Comparison of ENCODE assay signal across 8 mouse cellular contexts in the genomic region with DNA sequence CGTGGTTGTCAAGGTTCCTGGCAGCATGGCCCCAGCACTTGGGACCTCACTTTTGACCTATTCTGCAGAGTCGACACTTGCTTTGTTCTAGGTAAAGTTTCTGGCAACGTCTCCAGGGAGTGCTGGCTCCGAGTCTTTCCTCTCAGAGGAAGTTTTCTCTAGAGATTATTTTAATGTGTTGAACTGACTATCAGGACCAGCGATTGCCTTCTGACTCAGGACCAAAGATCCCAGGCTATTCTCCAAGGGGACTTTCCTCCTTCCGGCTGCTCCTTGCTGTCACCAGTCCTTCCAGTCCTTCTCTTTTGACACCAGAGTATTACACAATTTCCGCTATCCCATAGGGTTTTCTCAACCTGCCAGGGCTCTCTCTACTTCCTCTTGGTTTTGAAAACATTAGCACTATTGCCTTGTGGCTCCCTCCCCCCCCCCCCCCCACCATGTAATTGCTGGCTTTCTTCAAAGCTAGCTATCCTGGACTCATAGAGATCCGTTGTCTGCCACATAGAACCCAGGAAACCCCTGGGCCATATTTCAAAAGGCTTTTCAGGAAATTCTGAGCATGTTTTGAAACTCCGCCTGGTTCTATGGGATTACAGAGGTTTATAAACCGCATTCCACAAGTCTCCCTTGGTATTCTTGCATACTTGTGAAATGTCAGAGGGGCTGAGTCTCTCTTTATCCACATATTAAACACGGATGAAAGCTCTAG.
DNase-seq lines count a peak whose midpoint lies in the region; ATAC-seq and TF ChIP-seq lines count a peak whose summit lies in the region.

No protein-coding gene starts in this region.

- no peak for TF ChIP-seq POLR2A in limb, embryonic 14.5 days (IDR thresholded peaks at IDR 0.05; ENCODE audit: borderline replicate concordance, extremely low read depth, insufficient read depth, insufficient read length)

- H3K9me3 ChIP-seq in neural tube, embryonic 13.5 days: no peaks in the 10 kb centered on the region
- H3K9me3 ChIP-seq in neural tube, embryonic 15.5 days (replicated peaks): no peaks in the 10 kb centered on the region
- no peaks in the 10 kb centered on the region for H3K9me3 ChIP-seq in heart, embryonic 14.5 days (ENCODE audit: control insufficient read depth, low read length)
- H3K9me3 ChIP-seq in limb, embryonic 14.5 days (ENCODE audit: control insufficient read depth, low read length): no peaks in the 10 kb centered on the region
- no peaks in the 10 kb centered on the region for H3K9me3 ChIP-seq in stomach, embryonic 16.5 days (replicated peaks; ENCODE audit: control insufficient read depth, low read length)

- peaks cover 27% of the 10 kb centered on the region for H3K36me3 ChIP-seq in neural tube, embryonic 13.5 days
- H3K36me3 ChIP-seq in neural tube, embryonic 15.5 days: peaks cover 17% of the 10 kb centered on the region; the same call in 1 of the 2 replicates
- peaks cover 33% of the 10 kb centered on the region for H3K36me3 ChIP-seq in heart, embryonic 14.5 days (ENCODE audit: control insufficient read depth, insufficient read depth, low read length)
- H3K36me3 ChIP-seq in limb, embryonic 14.5 days (ENCODE audit: control insufficient read depth, insufficient read depth, low read length): peaks cover 46% of the 10 kb centered on the region
- H3K36me3 ChIP-seq in stomach, embryonic 16.5 days (ENCODE audit: control insufficient read depth, insufficient read depth, low read length): no peaks in the 10 kb centered on the region

- peak; percentile 80 for DNase-seq in limb, embryonic 14.5 days (ENCODE audit: low spot score)
- no peak for DNase-seq in left cerebral cortex, postnatal 4 days
- DNase-seq in thymus, postnatal 14 days: no peak
- no peak for DNase-seq in MN1 (ENCODE audit: low spot score)

- ATAC-seq in neural tube, embryonic 13.5 days (ENCODE audit: low read depth): peak; percentile 60
- ATAC-seq in neural tube, embryonic 15.5 days (ENCODE audit: low FRiP score): no peak
- ATAC-seq in heart, embryonic 14.5 days (ENCODE audit: insufficient number of reproducible peaks, insufficient read depth, low FRiP score, low read depth): 0 out of 2 replicates have a peak, but pooled peaks have one; percentile 20
- ATAC-seq in limb, embryonic 14.5 days (ENCODE audit: low FRiP score, low read depth): peak; percentile 58
- ATAC-seq in stomach, embryonic 16.5 days (ENCODE audit: insufficient read depth, low FRiP score): peak; percentile 25; the same call in 1 of the 2 replicates

- WGBS in neural tube, embryonic 13.5 days: 34% methylated on average over 11 of the region's 11 CpGs
- 39% methylated on average over 11 of the region's 11 CpGs for WGBS in neural tube, embryonic 15.5 days
- 38% methylated on average over 11 of the region's 11 CpGs for WGBS in heart, embryonic 14.5 days
- WGBS in limb, embryonic 14.5 days: 32% methylated on average over 11 of the region's 11 CpGs
- 37% methylated on average over 11 of the region's 11 CpGs for WGBS in stomach, embryonic 16.5 days

- no peak overlapping the region for H3K4me3 ChIP-seq in neural tube, embryonic 13.5 days
- no peak overlapping the region for H3K4me3 ChIP-seq in neural tube, embryonic 15.5 days (replicated peaks)
- no peak overlapping the region for H3K4me3 ChIP-seq in heart, embryonic 14.5 days (ENCODE audit: control insufficient read depth in 1 of 2, insufficient read depth in 1 of 2, low read depth in 1 of 2, low read length in 2 of 2)
- no peak overlapping the region for H3K4me3 ChIP-seq in limb, embryonic 14.5 days (replicated peaks; ENCODE audit: low read length)
- no peak overlapping the region for H3K4me3 ChIP-seq in stomach, embryonic 16.5 days (replicated peaks; ENCODE audit: low read length)

- peak overlapping the region; percentile 49 for H3K27ac ChIP-seq in neural tube, embryonic 13.5 days (replicated peaks)
- H3K27ac ChIP-seq in neural tube, embryonic 15.5 days (replicated peaks): no peak overlapping the region; the same call in 1 of the 2 replicates
- H3K27ac ChIP-seq in heart, embryonic 14.5 days (replicated peaks in 1 of 2; ENCODE audit: control insufficient read depth in 1 of 2, insufficient read depth in 1 of 2, low read depth in 2 of 2, low read length in 2 of 2): 0 out of 4 replicates have a peak overlapping the region, but pooled peaks of 1 of the 2 experiments have one; percentile 25
- H3K27ac ChIP-seq in limb, embryonic 14.5 days (replicated peaks; ENCODE audit: low read depth, low read length): peak overlapping the region; percentile 44; the same call in 1 of the 2 replicates
- H3K27ac ChIP-seq in stomach, embryonic 16.5 days (ENCODE audit: low read length): peak overlapping the region; percentile 64

- H3K4me1 ChIP-seq in neural tube, embryonic 13.5 days (replicated peaks): peaks cover 19% of the 10 kb centered on the region
- H3K4me1 ChIP-seq in neural tube, embryonic 15.5 days: peaks cover 33% of the 10 kb centered on the region
- peaks cover 27 to 48% of the 10 kb centered on the region in 2 experiments for H3K4me1 ChIP-seq in heart, embryonic 14.5 days (ENCODE audit: control insufficient read depth in 2 of 2, insufficient read depth in 2 of 2, low read length in 2 of 2)
- peaks cover 36% of the 10 kb centered on the region for H3K4me1 ChIP-seq in limb, embryonic 14.5 days (ENCODE audit: control insufficient read depth, insufficient read depth, low read length)
- peaks cover 14% of the 10 kb centered on the region for H3K4me1 ChIP-seq in stomach, embryonic 16.5 days (ENCODE audit: control insufficient read depth, insufficient read depth, low read length)

- H3K4me2 ChIP-seq in neural tube, embryonic 13.5 days: no peak overlapping the region
- H3K4me2 ChIP-seq in neural tube, embryonic 15.5 days: no peak overlapping the region
- H3K4me2 ChIP-seq in heart, embryonic 14.5 days (ENCODE audit: low read length): no peak overlapping the region
- no peak overlapping the region for H3K4me2 ChIP-seq in limb, embryonic 14.5 days (replicated peaks; ENCODE audit: low read depth, low read length, severe bottlenecking)
- no peak overlapping the region for H3K4me2 ChIP-seq in stomach, embryonic 16.5 days (ENCODE audit: low read depth, low read length)

- H3K27me3 ChIP-seq in neural tube, embryonic 13.5 days: no peaks in the 10 kb centered on the region
- no peaks in the 10 kb centered on the region for H3K27me3 ChIP-seq in neural tube, embryonic 15.5 days (replicated peaks)
- H3K27me3 ChIP-seq in heart, embryonic 14.5 days (ENCODE audit: control insufficient read depth, insufficient read depth, low read length): no peaks in the 10 kb centered on the region
- no peaks in the 10 kb centered on the region for H3K27me3 ChIP-seq in limb, embryonic 14.5 days (ENCODE audit: control insufficient read depth, insufficient read depth, low read length)
- H3K27me3 ChIP-seq in stomach, embryonic 16.5 days (ENCODE audit: control insufficient read depth, insufficient read depth, low read length): no peaks in the 10 kb centered on the region

- H3K9ac ChIP-seq in neural tube, embryonic 13.5 days: no peak overlapping the region
- no peak overlapping the region for H3K9ac ChIP-seq in neural tube, embryonic 15.5 days (replicated peaks)
- H3K9ac ChIP-seq in heart, embryonic 14.5 days (ENCODE audit: low read length): no peak overlapping the region
- no peak overlapping the region for H3K9ac ChIP-seq in limb, embryonic 14.5 days (ENCODE audit: low read depth, low read length, severe bottlenecking)
- H3K9ac ChIP-seq in stomach, embryonic 16.5 days (ENCODE audit: low read length): no peak overlapping the region

- intact Hi-C loops in left cerebral cortex, postnatal 4 days (cut with DNase I): no loop called here
